Mouse (Mus musculus) right cerebral cortex, postnatal 14 days (tissue): ENCODE measurements around the gene Babam2.
A peak's percentile ranks its signal among the peaks of the same experiment; 100 is the strongest.

Source experiments
- DNase-seq: peaks from one replicate; pipeline ENCODE4 v3.0.0; 2022

Gene Babam2

DNA sequence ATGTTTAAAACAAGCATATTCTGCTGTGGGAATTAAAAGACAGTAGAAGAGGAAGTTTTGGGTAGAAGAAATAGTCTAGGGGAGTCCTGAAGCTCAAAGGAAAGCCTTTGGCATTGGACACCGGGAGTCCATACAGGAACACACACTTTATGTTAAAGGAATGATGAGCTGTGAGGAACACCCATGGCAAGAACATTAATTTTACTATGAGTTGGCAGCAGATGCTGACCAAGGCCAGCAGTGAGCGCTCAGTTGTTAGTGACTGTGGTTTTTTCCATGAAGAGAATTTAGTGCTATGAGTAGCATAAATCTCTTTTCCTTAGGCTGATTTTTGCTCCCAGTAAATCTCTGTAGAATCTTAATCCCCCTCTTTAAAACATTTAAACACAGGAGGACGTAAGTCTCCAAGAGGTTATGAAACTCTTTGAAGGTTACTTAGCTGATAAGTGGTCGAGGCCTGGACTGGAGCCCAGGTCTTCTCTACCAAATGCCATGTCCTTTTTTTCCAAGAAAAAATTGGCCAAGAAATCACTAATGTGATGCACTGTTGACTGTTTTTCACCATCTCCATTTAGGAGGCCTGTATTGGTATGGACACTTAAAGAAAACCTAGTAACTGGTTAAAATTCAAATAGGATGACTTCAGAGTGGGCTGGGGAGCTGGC lies 18.1 kb downstream of the Babam2 start:
- DNase-seq = no peak

DNA sequence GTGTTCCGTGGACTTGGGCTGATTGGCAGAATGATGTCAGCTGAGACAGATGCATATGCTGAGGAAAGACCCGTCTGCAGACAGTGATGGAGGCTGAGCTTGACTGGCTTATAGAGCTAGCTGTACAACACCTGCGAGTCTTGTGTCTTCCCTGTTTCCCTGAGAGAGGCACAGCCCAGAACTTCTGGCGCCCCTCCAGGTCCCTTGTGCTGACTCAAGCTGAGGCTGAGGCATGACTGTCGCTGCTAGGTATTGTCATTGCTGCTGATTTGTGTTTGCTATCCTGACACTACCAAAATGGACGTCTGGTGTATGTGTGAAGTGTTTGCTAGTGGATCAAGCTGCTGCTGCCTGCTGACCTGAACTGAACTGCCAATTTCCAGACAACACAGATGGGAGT lies 27.0 kb downstream of the Babam2 start:
- peak; percentile 23 for DNase-seq

GRCm38 (mm10) chr5:31725885-31726284 lies 28.4 kb downstream of the Babam2 start:
- DNase-seq = no peak

- DNase-seq = no peak
These were observed 30.0 kb downstream of the Babam2 start for GRCm38 (mm10) chr5:31727456-31727855.

DNA sequence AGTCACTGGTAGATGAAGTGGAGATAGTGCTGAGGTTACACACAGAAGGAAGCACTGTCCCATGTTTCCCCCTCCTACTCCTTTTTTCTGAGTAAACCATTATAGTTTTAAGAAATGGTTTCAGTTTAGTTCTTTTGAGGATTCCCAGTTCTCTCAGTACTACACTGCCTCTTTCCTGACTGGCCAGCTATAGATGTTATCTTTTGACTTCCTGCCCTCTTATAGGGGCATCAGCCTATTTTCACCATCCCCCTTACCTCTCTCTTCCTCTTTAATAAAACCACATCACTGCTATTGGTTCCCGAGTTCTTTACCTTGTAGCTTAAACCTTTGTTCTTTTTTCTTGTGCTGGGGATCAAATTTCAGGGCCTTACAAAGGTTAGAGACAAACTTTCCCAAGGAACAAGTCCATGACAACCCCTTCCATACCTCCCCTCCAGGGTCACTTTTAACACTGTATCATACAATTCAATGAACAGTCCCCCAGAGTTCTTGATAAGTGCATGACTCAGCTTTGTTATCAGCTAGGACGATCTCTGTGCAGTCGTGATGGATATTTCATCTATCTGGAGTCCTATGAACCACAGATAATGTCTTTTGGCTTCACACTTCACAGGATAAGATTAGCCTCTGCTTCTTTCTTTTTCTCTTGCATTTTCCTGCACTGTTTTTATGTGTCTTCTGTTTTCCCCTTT lies 35.3 kb downstream of the Babam2 start:
- DNase-seq = no peak

DNA sequence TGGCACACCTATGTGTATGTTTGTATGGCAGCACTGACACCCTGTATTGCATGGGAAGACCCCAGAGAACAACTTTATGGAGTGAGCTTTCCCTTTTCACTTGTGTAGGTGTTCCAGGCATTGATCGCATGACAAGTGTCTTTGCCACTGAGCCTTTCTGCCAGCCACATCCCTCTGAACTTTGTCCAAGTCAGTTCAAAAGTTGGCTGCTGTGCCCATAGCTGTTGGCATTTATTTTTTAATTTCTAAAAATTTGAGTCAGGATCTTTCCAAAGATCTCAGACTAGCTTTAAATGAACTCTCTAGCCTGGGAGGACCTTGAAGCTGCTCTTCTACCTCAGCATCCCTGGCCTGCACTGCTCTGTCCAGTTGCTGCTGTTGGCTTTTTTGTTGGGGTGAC lies 44.4 kb downstream of the Babam2 start:
- no peak for DNase-seq

- DNase-seq = no peak
These were observed 45.1 kb downstream of the Babam2 start for GRCm38 (mm10) chr5:31742521-31743031.

- no peak for DNase-seq
These were observed 51.9 kb downstream of the Babam2 start for GRCm38 (mm10) chr5:31749401-31749800.

DNA sequence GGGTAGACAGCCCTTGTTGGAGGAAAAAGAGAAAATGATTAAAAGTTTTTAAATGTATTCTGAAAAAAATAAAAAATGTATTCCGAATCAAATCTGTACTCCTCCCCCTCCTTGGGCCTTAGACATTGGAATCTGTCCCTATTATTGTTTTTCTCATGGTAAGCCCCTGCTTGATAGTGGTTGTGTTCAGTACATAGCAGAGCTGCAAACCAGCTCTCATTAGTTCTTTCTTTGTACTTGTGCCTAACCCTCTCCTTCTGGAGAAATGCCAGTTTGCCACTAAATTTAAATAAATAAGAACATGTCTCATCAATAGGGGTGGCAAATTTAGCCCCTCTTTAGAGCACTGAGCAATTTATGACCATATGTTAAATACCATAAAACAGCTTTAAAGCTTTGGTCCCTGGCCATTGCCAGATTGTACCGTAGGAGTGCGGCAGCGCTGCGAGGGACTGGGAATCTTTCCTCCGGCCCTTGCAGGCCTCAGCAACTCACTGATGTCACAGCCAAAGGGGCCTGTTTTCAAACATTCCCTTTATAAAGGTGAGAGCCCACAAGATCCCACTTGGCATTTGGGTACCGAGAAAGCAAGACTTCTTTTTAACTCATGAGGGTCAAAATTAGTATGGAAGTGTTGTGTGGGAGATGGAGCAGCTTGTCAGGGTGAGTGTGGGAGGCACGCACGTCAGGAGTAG lies 52.9 kb downstream of the Babam2 start:
- peak; percentile 28 for DNase-seq

DNA sequence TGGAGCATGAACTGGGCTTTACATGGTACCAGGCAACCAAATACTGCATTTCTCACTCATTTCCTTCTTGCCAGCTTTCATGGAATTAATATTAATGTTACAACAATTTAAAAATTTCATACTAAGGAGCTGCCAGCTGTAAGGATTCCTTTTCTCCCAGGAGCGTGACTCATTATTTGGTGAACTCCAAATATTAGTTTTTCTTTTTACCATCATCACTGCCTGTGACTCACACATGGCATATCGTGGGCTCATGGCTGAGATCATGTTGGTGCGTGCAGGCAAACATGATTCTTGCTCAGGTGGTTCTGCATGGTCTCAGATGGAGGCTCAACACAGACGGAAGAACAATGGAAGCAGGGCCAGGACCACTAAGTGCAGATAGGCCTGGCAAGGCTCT lies 53.5 kb downstream of the Babam2 start:
- no peak for DNase-seq

- DNase-seq = no peak
These were observed 57.1 kb downstream of the Babam2 start for GRCm38 (mm10) chr5:31754634-31755033.

DNA sequence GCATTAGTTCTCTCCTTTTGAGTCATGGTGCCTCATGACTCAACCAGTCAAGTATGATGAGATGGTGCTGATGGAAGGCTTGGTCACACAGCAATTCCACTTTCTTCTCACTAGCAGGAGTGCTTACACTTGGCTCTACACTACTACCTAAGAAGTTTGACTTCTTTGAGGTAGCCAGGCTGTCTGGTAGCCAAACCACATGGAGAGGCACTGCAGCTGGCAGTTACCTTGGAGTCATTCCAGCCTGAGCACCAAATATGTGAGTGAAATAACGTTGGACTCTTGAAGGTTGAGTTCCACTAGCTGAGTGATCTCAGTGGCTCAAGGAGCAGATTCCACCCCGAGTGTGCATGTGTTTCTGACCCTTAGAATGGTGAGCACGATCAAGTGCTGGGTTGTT lies 57.8 kb downstream of the Babam2 start:
- DNase-seq = no peak

GRCm38 (mm10) chr5:31758310-31759091 lies 61.0 kb downstream of the Babam2 start:
- no peak for DNase-seq

DNA sequence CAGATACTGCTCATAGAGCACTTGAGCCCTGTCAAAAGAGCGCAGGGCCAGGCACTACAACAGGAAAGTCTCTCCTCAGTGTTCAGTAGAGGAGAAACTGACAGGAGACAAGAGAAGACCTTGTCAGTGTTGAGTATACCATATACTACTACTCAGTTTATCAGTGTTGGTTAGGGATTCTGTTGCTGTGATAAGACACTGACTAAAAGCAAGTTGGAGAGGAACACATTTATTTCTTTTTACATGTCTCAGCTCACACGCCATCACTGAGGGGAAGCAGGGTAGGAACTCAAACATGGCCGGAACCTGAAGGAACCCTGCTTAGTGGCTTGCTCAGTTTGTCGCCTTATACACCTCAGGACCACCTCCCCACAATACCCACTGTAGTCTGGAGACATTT lies 64.4 kb downstream of the Babam2 start:
- DNase-seq = no peak

DNA sequence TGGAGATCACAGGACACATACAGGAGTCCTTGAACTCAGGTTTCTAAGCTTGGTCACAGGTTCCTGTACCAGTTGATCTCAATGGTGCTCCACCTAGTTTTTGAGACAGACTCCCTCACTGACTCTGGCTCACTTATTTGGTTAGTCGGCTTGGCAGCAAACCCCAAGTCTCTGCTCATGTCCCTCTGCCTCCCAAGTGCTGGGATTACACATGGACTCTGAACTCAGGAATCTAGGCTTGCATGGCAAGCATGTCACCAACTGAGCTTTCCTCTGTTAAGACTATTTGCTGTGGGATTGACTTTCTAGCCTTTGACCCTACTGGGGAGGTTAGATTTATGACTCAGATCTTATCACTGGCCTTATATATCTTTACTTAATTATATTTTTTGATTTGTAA lies 65.3 kb downstream of the Babam2 start:
- DNase-seq = no peak

- no peak for DNase-seq
These were observed 68.3 kb downstream of the Babam2 start for GRCm38 (mm10) chr5:31765824-31766223.

- DNase-seq = no peak
These were observed 69.5 kb downstream of the Babam2 start for GRCm38 (mm10) chr5:31766841-31767542.

DNA sequence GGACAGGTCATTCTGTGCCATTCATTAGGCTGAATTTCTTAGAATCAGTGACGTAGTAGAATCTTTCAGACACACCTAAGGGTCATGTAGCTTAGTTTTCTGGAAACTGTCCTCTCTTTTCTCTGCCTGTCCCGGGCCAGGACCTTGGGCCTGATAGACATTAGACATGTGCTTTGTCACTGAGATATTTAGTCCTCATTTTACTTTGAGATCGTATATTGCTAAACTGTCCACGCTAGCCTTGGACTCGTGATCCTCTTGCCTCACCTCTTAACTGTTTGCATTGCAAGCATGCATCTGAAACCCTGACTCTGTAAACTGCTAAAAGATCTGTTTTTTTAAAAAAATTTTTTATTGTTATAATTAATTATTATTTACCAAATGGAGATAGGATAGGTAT lies 74.0 kb downstream of the Babam2 start:
- DNase-seq = no peak

- no peak for DNase-seq
These were observed 74.4 kb downstream of the Babam2 start for GRCm38 (mm10) chr5:31771921-31772320.

- no peak for DNase-seq
These were observed 77.5 kb downstream of the Babam2 start for GRCm38 (mm10) chr5:31774976-31775375.

DNA sequence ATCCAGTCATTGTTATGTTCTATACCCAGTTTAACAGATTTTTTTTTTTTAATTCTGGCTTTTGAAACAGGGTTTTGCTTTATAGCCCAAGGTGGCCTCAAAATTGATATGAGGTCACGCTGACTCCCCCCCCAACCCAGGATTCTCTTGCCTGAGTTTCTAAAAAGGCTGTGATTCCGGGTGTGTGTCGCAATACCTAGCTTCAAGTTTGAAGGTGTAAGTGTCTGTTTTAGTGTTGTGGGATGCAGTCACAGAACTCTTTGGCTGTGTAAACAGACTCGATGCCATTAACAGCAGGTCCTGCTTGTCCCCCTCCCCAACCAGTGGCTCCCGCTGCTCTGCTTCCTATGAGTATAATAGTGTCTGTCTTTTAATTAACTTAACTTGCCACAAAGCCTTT lies 84.1 kb downstream of the Babam2 start:
- DNase-seq = no peak

DNA sequence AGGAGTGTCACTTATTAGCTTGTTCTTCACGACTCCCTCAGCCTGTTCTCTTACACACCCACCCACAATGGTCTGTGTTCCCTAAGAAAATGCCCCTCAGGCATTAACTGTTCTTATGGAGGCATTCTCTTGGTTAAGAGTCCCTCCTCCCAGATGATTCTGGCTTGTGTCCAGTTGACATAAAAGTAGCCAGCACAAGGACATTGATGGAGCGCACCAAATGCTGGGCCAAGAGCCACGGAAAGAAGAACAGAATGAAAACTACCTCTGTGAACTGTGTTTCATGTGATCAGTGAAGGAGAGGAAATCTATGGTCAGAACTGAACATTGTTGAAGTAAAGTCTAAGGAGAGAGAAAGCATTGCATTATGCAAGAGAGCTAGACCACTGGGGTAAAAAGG lies 89.7 kb downstream of the Babam2 start:
- no peak for DNase-seq

DNA sequence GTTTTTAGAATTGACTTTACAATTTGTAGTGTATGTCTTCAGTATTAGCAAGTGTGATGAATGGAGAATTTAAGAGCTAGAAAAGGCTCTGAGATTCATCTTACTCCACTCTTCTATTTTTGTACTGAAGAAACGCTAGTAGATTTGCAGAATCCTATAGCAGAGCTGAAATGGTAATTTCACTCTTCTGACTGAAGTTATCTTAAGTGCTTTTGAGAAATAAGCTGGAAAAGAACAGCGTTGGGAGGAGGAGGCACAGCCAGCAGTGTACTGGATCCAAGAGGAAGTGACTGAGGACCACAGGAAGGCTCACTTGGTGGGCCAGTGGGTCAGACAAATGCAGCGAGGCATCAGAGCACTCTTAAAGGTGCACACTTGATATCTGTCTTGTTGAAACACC lies 90.1 kb downstream of the Babam2 start:
- DNase-seq = no peak
